Mouse (Mus musculus) ES-Bruce4 (cell line): Measurements from ENCODE around the gene Cct8l1. TPM values are rescaled to one million over a fixed set of nuclear protein-coding genes. Genes with fewer than 3 reads are reported as not detected.
A peak's percentile ranks its signal among the peaks of the same experiment; 100 is the strongest.

Experiments used
- H3K27ac ChIP-seq: 2 replicates; pipeline ENCODE4 v1.5.1; 2012; ENCODE audit warnings: low read length, inconsistent platforms; ENCODE audit not compliant: insufficient read depth
- H3K27me3 ChIP-seq: 2 replicates; pipeline ENCODE4 v1.6.1; 2012; ENCODE audit warnings: mild to moderate bottlenecking, low read length, inconsistent platforms; ENCODE audit not compliant: control insufficient read depth, poor library complexity, insufficient read depth, severe bottlenecking
- H3K36me3 ChIP-seq: 2 replicates; pipeline ENCODE4 v1.6.1; 2012; ENCODE audit warnings: inconsistent platforms, mild to moderate bottlenecking, low read length, moderate library complexity; ENCODE audit not compliant: control insufficient read depth, poor library complexity, insufficient read depth, severe bottlenecking
- H3K4me1 ChIP-seq: one replicate; pipeline ENCODE4 v1.8.1; 2011; ENCODE audit warnings: low read length; ENCODE audit not compliant: control insufficient read depth, insufficient read depth
- H3K4me3 ChIP-seq: 2 replicates; pipeline ENCODE4 v1.5.1; 2011; ENCODE audit warnings: low read depth, mild to moderate bottlenecking, low read length
- H3K9ac ChIP-seq: 2 replicates; pipeline ENCODE4 v1.6.1; 2012; ENCODE audit warnings: low read depth, mild to moderate bottlenecking, inconsistent platforms; ENCODE audit not compliant: poor library complexity, severe bottlenecking
- H3K9me3 ChIP-seq: replicated peaks from 2 replicates; pipeline ENCODE4 v1.6.1; 2012; ENCODE audit warnings: mild to moderate bottlenecking, low read length, inconsistent platforms; ENCODE audit not compliant: control insufficient read depth, poor library complexity, insufficient read depth, severe bottlenecking
- CTCF ChIP-seq: IDR thresholded peaks from one replicate; pipeline ENCODE4 v1.8.1; 2011; ENCODE audit warnings: low read depth, low read length
- EP300 ChIP-seq: IDR thresholded peaks from 2 replicates; pipeline ENCODE4 v1.6.1; 2011; ENCODE audit warnings: low read depth, low read length; ENCODE audit not compliant: insufficient read depth
- POLR2A ChIP-seq: IDR thresholded peaks from one replicate; pipeline ENCODE4 v1.8.1; 2011; ENCODE audit warnings: low read length; ENCODE audit not compliant: insufficient read depth
- polyA plus RNA-seq: library from polyadenylated mRNA; stranded (reverse); fragments of >200 nt; gene quantifications from 2 replicates; pipeline ENCODE4 v1.2.4, GENCODE M21; 2011; ENCODE audit warnings: low read depth; ENCODE audit not compliant: missing spikeins, insufficient read depth, insufficient read length

Cct8l1 gene
- not detected in 2 replicates for polyA plus RNA-seq

- no peak within 1 kb of the TSS for H3K4me3 ChIP-seq
- no peaks in the 10 kb centered on the region for H3K4me1 ChIP-seq
- H3K27ac ChIP-seq: no peak within 1 kb of the TSS
- no peak within 1 kb of the TSS for H3K9ac ChIP-seq
- no peaks in the 10 kb centered on the region for H3K36me3 ChIP-seq
- H3K9me3 ChIP-seq: no peaks in the 10 kb centered on the region
- TF ChIP-seq POLR2A (no peak), CTCF (no peak), EP300 (no peak)
- no peaks in the 10 kb centered on the region for H3K27me3 ChIP-seq
Measured at GRCm38 (mm10) chr5:25515767-25516166, at the start of gene Cct8l1. TSS of gene Cct8l1 (plus strand) at chr5:25516067.

- no peak overlapping the region for H3K27ac ChIP-seq
- TF ChIP-seq POLR2A (no peak), CTCF (no peak), EP300 (no peak)
- H3K9ac ChIP-seq: no peak overlapping the region
Measured at GRCm38 (mm10) chr5:25472070-25472469, 43.8 kb upstream of the Cct8l1 start.

GRCm38 (mm10) chr5:25475789-25476188, 40.1 kb upstream of the Cct8l1 start:
- no peak overlapping the region for H3K27ac ChIP-seq
- H3K9ac ChIP-seq: no peak overlapping the region
- TF ChIP-seq POLR2A: no peak
- no peak for TF ChIP-seq EP300
- no peak for TF ChIP-seq CTCF
- no peaks in the 10 kb centered on the region for H3K27me3 ChIP-seq
- H3K9me3 ChIP-seq: no peaks in the 10 kb centered on the region
- no peaks in the 10 kb centered on the region for H3K36me3 ChIP-seq
- H3K4me1 ChIP-seq: no peaks in the 10 kb centered on the region
- no peak overlapping the region for H3K4me3 ChIP-seq

More at GRCm38 (mm10) chr5:25472070-25472469, 43.8 kb upstream of the Cct8l1 start:
- H3K27me3 ChIP-seq: no peaks in the 10 kb centered on the region
- peak overlapping the region; percentile 70 for H3K4me3 ChIP-seq
- H3K9me3 ChIP-seq: no peaks in the 10 kb centered on the region
- no peaks in the 10 kb centered on the region for H3K4me1 ChIP-seq
- no peaks in the 10 kb centered on the region for H3K36me3 ChIP-seq

GRCm38 (mm10) chr5:25478863-25479262, 37.0 kb upstream of the Cct8l1 start:
- Histone ChIP-seq H3K9ac (no peak overlapping the region), H3K4me1 (no peaks in the 10 kb centered on the region), H3K27ac (no peak overlapping the region), H3K9me3 (no peaks in the 10 kb centered on the region), H3K4me3 (no peak overlapping the region), H3K27me3 (no peaks in the 10 kb centered on the region), H3K36me3 (no peaks in the 10 kb centered on the region)
- no peak for TF ChIP-seq CTCF
- TF ChIP-seq POLR2A: no peak
- no peak for TF ChIP-seq EP300

GRCm38 (mm10) chr5:25496652-25497051, 19.2 kb upstream of the Cct8l1 start:
- Histone ChIP-seq H3K27me3 (no peaks in the 10 kb centered on the region), H3K27ac (no peak overlapping the region), H3K4me1 (no peaks in the 10 kb centered on the region), H3K9me3 (no peaks in the 10 kb centered on the region), H3K36me3 (no peaks in the 10 kb centered on the region), H3K9ac (no peak overlapping the region), H3K4me3 (no peak overlapping the region)
- TF ChIP-seq EP300 (no peak), CTCF (no peak), POLR2A (no peak)

GRCm38 (mm10) chr5:25497369-25497719, 18.5 kb upstream of the Cct8l1 start:
- Histone ChIP-seq H3K27ac (no peak overlapping the region), H3K9ac (peak overlapping the region; percentile 97), H3K9me3 (no peaks in the 10 kb centered on the region), H3K4me3 (peak overlapping the region; percentile 64), H3K27me3 (no peaks in the 10 kb centered on the region), H3K36me3 (no peaks in the 10 kb centered on the region), H3K4me1 (no peaks in the 10 kb centered on the region)
- TF ChIP-seq POLR2A: no peak
- TF ChIP-seq CTCF: no peak
- TF ChIP-seq EP300: no peak
